Mouse (Mus musculus): Measurements from ENCODE around the gene Pcbp3.
"Not testable (repeated sequence)": the region's sequence is repeated elsewhere in the genome, so short reads cannot be mapped to it uniquely, and the experiment has no call there.

Gene Pcbp3

DNA sequence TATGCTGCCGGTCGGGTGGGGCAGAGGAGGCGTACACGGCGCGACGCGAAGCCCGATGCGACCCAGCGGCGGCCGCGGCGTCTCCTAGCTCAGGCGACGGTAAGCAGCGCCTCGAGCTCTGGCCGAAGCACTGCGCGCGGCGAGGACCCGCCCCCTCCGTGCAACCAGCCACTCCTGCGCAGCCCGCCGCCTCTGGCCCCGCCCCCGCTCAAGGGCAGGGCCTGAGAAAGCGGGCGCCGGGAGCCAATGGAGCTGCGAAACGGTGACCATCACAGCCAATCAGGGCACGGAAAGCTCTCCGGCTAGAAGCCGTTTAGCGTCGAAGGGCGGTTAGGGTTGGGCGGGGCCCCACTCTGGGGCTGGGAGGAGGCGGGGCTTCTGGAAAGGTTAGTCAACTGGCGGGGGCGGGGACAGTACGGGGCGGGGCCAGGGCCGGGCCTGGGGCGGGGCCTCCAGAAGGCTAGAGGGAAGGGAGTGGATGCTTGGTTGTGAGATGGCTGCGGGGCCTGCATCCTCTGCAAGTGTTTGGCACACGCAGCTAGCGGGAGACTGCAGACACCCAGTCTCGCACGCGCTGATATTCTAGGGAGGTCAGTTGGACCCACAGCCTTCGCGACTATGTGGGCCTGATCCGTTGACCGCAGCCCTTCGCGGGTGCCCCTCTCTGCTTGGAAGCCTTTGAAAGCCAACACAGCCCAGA is at the start of gene Pcbp3:
Gene Pcbp3, minus strand, starts transcription at position 98 of the 700 bp plus-strand sequence.
- DNase-seq (ENCODE audit: low spot score in 2 of 2), result peak; percentile 96 to 97

GRCm38 (mm10) chr10:77008698-77009097 is 47.0 kb upstream of the Pcbp3 start:
- DNase-seq (ENCODE audit: low spot score in 2 of 2), result no peak

GRCm38 (mm10) chr10:77008109-77008561 is 46.4 kb upstream of the Pcbp3 start:
- peak; percentile 29 to 37 for DNase-seq (ENCODE audit: low spot score in 2 of 2)

DNA sequence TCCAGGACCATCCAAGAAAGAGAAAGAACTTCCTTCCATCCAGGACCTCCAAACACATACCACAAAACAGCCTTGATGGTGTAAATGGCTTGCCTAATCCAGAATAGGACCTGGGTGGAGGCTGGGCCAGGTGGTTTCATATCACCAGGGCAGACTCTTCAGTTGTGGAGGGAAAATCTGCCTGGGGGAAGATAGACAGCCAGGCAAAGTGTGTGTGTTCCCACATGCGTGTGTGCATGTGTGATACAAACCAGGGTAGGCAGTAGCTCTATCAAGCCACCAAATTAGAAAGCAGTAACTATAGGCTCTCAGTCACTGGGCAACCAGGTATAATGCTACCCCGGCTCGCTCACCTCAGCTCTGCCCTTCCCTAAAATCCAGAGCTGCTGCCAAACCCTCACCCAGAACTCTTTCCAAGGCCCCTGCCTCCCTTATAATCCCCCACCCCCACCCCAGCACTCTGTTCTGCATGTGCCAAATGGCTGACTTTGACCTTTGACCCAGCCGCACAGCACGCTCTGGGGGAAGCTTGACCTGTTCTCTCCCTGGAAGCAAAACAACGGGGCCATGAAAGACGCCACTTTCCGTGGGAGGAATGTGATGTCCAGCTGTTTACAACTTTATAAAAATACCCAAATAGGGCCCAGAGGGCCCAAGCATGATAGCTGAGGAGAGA is 45.9 kb upstream of the Pcbp3 start:
- no peak for DNase-seq (ENCODE audit: low spot score in 2 of 2)

GRCm38 (mm10) chr10:77004936-77005335 is 43.2 kb upstream of the Pcbp3 start:
- DNase-seq (ENCODE audit: low spot score in 2 of 2), result no peak

GRCm38 (mm10) chr10:76997759-76998513 is 36.2 kb upstream of the Pcbp3 start:
- no peak for DNase-seq (ENCODE audit: low spot score in 2 of 2)

- no peak for DNase-seq (ENCODE audit: low spot score in 2 of 2)
Observed at GRCm38 (mm10) chr10:76992456-76992855, 30.8 kb upstream of the Pcbp3 start.

- no peak for DNase-seq (ENCODE audit: low spot score in 2 of 2)
Observed at GRCm38 (mm10) chr10:76988586-76988985, 26.9 kb upstream of the Pcbp3 start.

DNA sequence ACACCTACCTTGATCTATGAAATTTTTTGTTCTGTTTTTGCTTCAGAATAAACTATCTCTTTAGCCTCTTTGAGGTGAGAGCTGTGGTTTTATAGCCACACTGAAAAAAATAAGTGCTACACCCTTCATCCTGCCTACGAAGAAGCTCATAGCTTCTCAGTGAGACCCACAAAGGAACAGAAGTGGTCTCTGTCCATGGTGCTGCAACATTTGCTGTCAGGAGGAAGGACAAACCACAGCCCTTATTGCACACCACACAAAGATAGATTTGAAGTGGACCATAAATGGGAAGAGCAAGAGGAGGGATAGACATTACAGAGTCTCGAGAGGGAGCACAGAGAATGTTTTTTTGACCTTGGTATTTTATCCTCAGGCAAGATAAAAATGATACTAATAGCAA is 16.4 kb upstream of the Pcbp3 start:
- no peak for DNase-seq (ENCODE audit: low spot score in 2 of 2)

DNA sequence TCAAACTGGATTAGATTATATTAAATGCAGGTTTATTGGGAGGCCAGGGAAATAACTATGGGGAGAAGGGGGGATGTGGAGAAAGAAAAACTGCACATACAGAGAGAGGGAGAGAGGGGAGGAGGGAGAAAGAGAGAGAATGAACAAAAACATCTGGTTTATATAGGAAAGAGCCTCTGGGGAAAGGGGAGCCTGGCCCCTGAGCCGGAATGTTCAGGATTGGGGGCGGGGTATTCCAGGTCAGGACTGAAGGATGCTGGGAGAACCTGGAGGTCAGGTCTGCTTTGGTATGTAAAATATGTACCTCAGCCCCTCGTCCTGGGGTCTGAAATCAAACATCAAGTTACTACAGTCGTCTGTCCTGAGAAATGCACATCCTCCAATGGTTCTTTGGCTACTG is 15.0 kb upstream of the Pcbp3 start:
- no peak for DNase-seq (ENCODE audit: low spot score in 2 of 2)

DNA sequence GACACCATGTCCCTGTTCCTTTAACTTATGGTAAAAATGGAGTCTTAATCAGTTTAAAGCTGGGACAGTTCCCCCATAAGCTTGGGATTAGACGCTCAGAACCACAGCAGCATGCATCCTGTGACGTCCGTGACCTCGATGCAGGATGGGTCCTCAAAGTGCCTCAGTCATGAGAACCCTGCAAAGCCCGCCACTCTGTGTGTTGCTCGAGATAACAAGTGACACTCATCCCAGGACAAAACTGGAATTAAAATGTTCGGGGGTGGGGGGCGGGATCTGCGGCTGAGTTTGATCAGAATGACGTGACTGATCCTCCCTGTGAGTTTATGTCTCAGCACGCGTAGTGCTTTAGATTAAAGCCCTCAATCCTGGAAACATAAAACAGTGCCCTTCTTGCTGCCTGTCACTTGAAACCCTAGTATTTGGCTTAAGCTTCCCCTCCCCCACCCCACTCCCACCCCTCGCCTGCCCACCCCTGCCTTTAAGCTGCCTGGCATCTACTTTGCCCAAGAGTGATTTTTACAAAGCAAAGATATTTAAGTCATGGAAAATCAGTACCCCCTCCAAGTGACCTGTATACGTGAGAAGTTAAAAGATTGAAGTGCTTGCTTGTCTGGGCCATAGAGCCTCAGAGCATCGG is 12.2 kb upstream of the Pcbp3 start:
- no peak for DNase-seq (ENCODE audit: low spot score in 2 of 2)

DNA sequence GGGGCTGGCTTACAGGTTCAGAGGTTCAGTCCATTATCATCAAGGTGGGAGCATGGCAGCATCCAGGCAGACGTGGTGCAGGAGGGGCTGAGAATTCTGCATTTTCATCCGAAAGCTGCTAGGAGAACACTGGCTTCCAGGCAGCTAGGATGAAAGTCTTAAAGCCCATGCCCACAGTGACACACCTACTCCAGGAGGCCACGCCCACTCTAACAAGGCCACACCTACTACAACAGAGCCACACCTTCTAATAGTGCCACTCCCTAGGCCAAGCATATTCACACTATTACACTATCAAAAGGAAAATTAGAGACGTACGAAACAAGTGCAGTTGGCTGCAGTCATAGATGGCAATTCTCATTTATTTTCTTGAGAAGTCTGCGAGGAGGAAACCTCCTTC is 10.6 kb upstream of the Pcbp3 start:
- DNase-seq (ENCODE audit: low spot score in 2 of 2), result not testable (repeated sequence)

DNA sequence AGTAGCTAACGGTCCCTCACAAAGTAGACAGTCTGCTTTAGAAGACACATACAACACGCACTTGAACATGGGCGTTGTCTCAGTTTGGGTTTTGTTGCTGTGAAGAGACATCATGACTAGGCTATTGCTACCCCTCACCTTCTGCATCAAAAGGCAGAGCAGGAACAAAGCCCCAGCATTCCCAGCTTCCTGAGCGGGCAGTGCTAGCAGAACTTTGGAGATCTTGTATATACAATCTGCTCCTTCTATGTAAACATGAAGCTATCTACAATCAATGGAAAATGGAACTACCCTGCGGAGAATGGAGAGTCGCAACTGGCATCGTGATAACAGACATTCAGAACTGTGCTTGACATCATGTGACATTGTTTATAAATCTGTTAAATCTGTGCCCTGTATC is 9.3 kb upstream of the Pcbp3 start:
- DNase-seq (ENCODE audit: low spot score in 2 of 2), result no peak

DNA sequence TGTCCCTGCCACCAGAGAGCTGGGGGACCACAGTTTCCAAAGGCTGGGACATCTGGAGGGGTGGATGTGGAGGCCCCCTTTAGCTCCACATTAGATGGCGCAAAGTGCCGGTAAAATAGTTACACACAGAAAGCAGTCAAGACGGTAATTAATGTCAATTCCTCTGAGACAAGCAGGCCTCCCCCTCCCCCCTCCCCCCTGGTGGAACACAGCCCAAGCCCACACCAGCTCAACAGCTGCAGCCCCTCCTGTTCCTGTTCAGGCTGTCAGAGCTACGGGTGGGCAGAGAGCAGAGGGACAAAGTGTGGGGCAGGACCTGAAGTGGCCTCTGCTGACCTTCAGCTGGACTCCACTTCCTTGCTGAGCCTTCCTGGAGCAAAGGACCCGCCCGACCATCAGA is 2.7 kb upstream of the Pcbp3 start:
- DNase-seq (ENCODE audit: low spot score in 2 of 2), result no peak

DNA sequence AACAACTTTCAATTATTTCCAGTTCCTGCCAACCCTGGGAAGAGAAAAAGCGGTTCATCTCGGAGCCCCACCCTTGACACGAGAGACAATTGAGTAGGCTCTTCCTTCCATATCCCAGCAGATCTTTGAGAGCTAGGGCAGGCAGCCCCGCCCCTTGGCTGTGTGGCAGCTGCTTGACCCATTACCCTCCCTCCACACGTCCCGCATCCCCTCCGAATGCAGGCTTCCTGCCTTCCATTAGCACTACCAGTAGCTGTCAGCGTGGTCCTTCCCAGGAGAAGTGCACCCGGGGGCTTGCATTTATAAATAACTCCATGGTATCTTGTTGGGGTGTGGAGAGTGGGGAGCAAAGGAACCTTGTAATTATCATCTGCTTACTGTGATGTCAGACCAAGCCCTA is 2.3 kb upstream of the Pcbp3 start:
- no peak for DNase-seq (ENCODE audit: low spot score in 2 of 2)

- DNase-seq (ENCODE audit: low spot score in 2 of 2), result no peak
Observed at GRCm38 (mm10) chr10:76961156-76961555, 531 bp downstream of the Pcbp3 start.

GRCm38 (mm10) chr10:76958201-76958600 is 3.5 kb downstream of the Pcbp3 start:
- no peak for DNase-seq (ENCODE audit: low spot score in 2 of 2)

DNA sequence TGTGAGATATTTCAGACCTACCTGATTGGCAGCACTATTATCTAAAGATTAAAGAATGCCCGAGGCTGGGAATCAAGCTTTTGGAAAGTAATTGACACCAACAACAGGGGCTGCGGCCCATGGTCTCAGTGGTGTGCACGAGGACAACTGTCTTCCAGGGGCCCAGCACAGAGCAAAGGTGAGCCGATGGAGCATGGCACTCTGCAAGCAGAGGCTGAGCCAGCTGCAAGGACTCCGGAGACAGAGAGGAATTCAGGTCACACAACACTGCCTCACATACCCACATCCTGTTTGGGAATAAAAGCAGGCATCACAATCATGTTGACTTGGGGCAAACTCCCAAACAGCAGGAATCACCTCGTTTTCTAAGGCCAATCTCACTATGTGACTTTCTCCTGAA is 5.5 kb downstream of the Pcbp3 start:
- no peak for DNase-seq (ENCODE audit: low spot score in 2 of 2)

DNA sequence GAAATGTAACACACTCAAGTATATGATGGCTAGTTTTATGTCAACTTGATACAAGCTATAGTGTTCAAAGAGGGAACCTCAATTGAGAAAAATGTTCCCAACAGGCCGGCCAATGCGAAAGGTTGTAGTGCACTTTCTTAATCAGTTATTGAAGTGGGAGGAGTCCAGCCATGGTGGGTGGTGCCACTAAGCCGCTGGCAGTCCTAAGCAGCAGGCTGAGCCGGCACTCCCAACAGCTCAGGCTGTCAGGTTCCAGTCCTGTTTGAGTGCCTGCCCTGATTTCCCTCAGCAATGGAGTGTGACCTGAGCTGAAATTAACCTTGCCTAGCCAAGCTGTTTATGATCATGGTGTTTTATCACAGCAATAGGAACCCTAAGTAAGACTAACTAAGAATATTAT is 20.6 kb downstream of the Pcbp3 start:
- no peak for DNase-seq (ENCODE audit: low spot score in 2 of 2)

DNA sequence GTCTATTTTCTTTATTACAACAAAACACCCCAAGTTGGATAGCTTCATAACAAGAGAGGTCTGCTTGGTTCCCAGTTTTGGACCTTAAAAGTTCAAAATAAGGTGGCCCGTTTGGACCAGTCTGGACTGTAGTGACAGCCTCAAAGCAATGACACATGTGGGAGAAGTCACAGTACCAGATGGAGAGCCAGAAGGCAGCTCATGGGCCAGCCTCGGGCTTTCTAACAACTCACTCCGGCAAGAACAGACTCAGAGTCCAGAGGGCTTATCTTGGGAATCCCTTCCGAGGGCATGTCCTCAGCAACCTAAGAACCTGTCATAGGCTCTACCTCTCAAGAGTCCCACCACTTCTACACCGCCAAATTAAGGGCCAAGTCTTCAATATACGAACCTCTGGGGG is 24.9 kb downstream of the Pcbp3 start:
- no peak for DNase-seq (ENCODE audit: low spot score in 2 of 2)

GRCm38 (mm10) chr10:76934805-76935204 is 26.9 kb downstream of the Pcbp3 start:
- DNase-seq (ENCODE audit: low spot score in 2 of 2), result no peak

GRCm38 (mm10) chr10:76931794-76932193 is 29.9 kb downstream of the Pcbp3 start:
- DNase-seq (ENCODE audit: low spot score in 2 of 2), result no peak
